Mouse (Mus musculus): ENCODE results near the gene Olfr1496.
"Not testable (repeated sequence)": the region's sequence is repeated elsewhere in the genome, so short reads cannot be mapped to it uniquely, and the experiment has no call there.

The Olfr1496 gene

DNA sequence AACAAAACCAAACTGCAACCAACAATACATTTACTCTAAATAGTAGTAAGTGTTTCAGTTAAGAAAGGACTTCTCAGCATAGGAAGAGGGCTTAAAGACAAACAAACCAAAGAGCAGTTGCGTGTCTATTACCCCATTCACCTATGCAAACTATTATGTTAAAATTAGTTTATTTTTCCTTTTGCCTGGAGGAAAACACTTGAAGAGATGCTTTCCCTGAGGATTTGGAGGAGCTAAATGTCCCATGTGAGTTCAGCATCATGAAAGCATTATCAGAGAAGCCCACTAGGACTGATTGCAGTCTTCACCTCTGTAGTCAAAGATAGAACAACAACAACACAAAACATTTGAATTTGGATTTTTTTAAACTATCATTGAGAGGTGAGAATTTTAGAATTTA is at the start of gene Olfr1496:
Olfr1496 (plus strand) TSS at position 301 of the 400 bp plus-strand sequence.
- DNase-seq = no peak

DNA sequence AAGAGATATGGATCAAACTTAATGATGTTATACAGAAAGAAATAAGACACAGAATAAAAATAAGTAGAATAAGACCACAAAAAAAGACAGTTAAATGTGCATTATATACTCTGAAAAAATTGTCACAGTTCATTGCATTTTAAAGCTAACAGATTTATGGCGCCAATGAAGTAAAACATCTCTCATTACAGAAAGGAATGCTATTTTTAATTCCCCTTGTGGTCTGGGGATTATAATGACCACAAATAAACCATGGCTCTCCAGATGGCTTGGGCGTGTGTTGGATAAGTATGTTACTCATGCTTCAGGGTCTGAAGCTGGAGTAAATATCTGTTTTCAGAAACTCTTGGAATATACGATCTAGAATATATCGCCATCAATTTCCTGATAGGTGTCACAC is 38.2 kb upstream of the Olfr1496 start, which contains the start of gene Olfr1494:
Olfr1494 (plus strand) TSS at position 301 of the 400 bp plus-strand sequence.
- DNase-seq = no peak

DNA sequence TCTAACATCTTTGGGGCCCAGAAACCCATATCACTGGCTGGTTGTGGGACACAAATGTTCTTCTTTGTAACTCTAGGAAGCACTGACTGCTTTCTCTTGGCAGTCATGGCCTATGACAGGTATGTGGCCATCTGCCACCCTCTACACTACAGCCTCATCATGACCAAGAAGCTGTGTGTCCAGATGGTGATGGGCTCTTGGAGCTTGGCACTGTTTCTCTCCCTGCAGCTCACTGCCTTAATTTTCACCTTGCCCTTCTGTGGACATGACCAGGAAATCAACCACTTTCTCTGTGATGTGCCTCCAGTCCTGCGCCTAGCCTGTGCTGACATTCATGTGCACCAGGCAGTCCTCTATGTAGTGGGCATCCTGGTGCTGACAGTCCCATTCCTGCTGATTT is 28.3 kb upstream of the Olfr1496 start:
- DNase-seq = no peak

DNA sequence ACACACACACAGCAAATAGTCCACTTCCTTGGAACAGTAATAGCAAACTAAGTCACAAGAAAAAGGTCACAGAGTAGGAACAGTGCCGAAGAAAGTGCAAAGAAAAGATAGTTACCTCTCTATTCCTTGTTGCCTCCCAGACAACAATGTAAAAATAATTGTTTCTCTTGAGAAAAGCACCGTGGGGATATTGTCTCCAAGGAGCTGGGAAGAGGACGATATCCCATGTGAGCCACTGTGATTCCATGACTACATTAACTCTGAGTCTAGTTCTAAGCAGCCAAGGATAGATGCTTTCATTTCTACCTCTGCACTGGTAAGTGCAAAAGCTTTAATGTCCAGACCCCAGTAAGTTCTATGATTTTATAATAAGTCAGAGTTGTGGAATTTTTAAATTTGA is 13.4 kb upstream of the Olfr1496 start, which contains the start of gene Olfr1495:
Olfr1495 (plus strand) TSS at position 301 of the 400 bp plus-strand sequence.
- DNase-seq = no peak

DNA sequence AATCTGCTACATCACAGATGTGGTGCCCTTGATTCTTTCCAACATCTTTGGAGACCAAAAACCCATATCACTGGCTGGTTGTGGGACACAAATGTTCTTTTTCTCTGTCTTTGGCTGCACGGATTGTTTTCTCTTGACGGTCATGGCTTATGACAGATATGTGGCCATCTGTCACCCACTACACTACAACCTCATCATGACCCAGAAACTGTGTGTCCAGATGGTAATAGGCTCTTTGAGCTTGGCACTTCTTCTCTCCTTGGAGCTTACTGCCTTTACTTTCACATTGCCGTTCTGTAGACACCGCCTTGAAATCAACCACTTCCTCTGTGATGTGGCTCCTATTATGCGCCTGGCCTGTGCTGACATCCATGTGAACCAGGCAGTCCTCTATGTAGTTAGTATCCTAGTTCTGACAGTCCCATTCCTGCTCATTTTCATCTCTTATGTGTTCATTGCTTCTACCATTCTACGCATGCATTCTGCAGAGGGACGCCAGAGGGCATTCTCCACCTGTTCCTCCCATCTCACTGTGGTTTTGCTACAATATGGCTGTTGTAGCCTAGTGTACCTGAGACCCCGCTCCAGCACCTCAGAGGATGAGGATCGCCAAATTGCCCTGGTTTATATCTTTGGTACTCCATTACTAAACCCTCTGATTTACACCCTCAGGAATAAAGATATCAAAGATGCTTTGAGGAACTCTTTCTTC is 9.0 kb upstream of the Olfr1496 start:
- DNase-seq = no peak

DNA sequence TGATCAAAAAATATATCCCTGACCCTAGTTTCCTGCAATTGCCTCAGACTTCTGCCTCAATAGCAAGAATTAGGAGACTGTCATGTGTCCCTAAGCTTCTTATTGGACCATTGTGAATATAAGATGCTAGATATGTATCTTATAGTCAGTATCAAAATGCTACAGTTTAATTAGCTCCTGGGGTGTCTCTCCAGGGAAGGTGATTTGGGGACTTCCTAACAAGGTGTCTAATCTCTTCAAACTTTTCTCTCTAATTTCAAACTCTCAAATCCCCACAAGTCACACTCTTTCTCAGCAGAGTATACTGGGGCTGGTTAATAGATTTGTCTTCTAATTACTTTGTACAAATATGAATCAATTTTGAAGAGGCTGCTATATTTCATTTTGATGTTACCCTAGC is 20.4 kb downstream of the Olfr1496 start, which contains the start of gene Olfr1497:
Olfr1497 (minus strand) TSS at position 101 of the 400 bp plus-strand sequence.
- no peak for DNase-seq

DNA sequence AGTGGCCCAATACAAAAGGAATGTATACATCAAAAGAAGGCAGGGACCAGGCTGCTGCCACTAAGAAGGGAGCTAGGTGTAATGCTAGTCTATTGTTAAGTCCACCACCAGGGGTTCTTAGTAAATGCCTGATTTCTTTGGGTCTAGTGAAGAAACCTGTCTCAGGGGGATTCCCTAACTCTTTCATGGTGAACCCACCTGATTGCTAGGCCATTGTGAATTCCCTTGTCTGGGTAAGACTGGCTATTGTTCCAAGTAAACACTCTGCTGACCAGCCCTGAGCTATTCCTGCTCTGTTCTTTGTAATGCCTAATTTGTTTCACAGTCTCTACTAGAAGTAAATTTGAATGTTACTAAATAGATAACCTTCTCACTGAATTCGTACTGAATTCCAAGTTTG is 27.8 kb downstream of the Olfr1496 start:
- DNase-seq = not testable (repeated sequence)

DNA sequence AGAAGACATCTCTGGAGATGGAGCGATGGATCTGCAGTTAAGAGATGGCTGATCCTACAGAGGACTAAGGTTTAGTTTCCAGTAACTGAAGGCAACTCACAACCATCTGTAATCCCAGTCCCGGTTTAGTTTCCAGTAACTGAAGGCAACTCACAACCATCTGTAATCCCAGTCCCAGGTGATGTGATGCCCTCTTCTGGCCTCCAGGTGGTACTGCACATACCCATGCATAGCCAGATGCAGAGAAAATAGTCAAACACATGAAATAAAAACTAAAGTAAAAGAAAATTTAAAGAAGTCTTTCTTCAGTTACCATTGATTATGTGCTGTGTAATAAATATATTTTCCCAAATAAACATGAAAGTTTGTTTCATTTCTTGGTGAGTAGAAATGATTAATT is 35.1 kb downstream of the Olfr1496 start:
- DNase-seq = no peak

DNA sequence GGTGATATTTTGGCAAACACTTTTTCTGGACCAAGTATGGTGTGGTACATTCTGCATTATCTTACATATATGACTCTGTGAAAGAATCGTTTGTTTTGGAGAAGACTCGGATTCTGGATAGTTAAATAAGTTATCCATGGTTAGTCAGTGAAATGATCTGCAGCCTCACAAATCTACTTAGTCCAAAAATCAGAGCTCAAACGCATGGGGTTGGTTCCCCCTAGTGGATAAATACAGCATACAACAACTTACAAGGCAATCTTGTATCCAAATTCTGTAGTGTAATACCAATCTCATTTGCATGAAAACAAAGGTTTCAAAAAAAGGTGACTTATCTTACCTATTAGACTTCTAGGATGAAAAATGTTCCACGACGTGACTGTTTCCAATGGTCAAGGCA is 41.1 kb downstream of the Olfr1496 start:
- DNase-seq = no peak

DNA sequence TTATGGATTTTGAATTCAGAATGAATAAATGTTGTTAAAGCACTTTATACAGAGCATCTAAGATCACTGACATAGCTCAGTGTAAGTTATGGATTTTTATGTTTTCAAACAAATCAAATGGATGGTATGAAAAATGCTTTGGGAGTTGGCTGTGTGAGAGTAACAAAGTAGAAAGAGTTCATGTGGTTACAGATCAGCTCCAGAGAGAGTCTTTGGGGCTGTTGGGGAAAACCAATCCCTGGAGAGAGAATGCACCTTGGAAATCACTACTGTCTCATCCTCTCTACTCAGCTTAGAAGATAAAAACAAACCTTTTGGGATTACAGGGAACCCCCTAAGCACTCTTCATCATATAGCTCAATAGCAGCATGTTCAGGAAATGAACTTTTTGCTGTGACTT is 41.7 kb downstream of the Olfr1496 start, which contains the start of gene Olfr1499:
Olfr1499 (minus strand) TSS at position 101 of the 400 bp plus-strand sequence.
- DNase-seq = no peak

DNA sequence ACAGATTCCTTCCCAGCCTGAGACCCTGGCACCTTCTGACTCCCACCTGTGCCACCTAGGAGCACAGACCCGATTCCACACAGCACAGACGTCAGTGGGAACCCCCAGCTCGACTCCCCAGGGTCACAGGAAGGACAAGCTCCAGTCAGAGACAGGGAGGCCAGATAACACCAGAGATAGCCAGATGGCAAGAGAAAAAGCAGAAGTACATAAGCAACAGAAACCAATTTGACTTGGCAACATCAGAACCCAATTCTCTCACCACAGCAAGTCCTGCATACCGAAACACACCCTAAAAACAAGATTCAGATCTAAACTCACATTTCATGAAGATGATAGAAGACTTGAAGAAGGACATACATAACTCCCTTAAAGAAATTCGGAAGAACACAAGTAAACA is 43.2 kb downstream of the Olfr1496 start:
- DNase-seq = no peak

DNA sequence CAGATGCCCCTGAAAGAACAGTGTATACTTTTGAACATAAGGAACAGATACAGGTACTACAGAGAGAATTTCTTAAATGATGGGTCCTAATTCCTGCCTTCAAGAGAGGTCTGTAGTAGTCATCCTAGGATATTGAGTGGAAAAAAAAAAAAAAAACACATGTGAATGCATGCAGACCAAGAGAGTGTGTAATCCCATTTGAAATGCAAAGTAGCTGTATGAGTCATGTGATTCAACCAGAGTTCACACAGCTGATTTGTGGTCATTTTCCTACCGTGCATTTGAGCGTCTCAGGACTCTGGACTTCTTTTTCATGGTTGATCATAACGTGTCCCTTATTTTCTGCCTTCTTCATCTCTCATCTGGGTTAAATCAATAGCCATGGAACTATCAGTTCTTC is 50.8 kb downstream of the Olfr1496 start:
- DNase-seq = no peak

DNA sequence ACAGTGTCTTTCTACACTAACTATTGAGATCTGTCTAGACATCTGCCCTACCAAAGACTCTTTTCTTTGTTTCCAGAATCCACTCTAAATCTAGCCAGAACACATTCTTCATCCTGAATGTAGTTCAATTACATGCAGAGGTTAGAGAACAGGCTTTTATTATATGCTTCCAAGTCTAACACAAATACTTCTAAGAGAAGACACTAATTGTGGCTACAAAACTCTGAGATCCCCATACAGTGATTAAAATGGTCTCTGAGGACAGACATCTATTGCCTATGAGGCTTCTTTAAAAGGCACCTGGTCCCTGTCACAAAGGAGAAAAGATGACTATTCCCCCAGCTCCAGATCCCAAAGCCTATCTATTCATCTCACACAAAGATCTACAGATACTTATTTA is 52.7 kb downstream of the Olfr1496 start, which contains the start of gene Olfr1500:
Olfr1500 (minus strand) TSS at position 101 of the 400 bp plus-strand sequence.
- DNase-seq = no peak
